Comparison of ENCODE assay signal across 10 mouse cellular contexts in the genomic region with DNA sequence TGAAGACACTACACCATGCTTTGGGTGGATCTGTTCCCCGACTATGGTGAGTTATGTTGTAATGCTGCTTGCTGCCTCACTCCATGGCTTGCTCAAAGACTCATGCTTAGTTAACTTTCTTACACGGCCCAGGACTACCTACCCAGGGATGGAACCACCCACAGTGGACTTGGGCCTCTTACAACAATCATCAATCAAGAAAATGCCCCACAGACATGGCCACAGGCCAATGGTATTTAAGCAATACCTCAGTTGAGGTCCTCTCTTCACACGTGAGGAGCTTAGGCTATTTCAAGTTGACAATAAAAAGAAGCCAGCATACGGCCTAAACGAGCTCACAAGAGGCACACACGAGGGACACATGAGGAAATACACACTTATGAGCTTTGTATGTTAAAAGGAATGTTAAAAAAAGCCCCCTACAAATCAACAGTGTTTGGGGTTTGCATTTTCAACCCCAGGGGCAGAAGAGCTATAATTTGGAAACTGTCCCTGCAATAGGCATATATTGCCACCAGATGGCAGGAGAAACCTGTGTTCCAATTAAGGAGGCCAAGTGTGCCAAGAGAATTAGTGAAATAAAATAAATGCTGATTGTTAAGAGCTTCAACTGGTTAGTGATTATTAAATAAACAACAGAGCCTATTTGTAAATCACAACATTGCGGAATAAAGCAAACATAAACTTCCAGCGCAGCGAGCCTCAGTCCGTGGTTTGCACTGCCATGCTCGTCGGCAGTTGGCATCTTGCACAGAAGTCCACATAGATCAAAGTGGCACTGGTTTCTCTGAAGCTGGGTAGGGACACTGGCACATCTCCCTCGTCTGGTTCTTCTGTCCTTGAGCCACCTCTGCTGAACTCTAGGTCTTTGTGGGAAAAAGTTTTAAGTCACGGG. TPM values are rescaled to one million over a fixed set of nuclear protein-coding genes. Genes with fewer than 3 reads are reported as not detected.
DNase-seq lines count a peak whose midpoint lies in the region; ATAC-seq and TF ChIP-seq lines count a peak whose summit lies in the region.
"Had no signal": no experiment of that assay in that cellular context is flagged by ENCODE, and none has a peak within 500 bp of the region (broad histone marks: within the 10 kb centered on the region; RNA-seq: fewer than 3 reads in every experiment).

No protein-coding gene starts in this region.

- TF ChIP-seq EP300 in liver, embryonic 14.5 days (IDR thresholded peaks at IDR 0.05; ENCODE audit: low read depth) = no peak

- no peak overlapping the region for H3K9ac ChIP-seq in liver, embryonic 14.5 days (replicated peaks)
- no peak overlapping the region for H3K9ac ChIP-seq in liver, embryonic 11.5 days (ENCODE audit: low read depth, low read length)
- no peak overlapping the region for H3K9ac ChIP-seq in hindbrain, embryonic 14.5 days
- no peak overlapping the region for H3K9ac ChIP-seq in limb, embryonic 14.5 days (ENCODE audit: low read depth, low read length, severe bottlenecking)
- H3K9ac ChIP-seq: embryonic facial prominence, embryonic 13.5 days; liver, embryonic 13.5 days had no signal

- no peaks in the 10 kb centered on the region for H3K27me3 ChIP-seq in liver, embryonic 14.5 days (ENCODE audit: control insufficient read depth, insufficient read depth, low read length)
- H3K27me3 ChIP-seq in liver, embryonic 11.5 days (replicated peaks; ENCODE audit: control insufficient read depth, insufficient read depth, low read length) = no peaks in the 10 kb centered on the region
- H3K27me3 ChIP-seq in hindbrain, embryonic 14.5 days (ENCODE audit: control insufficient read depth, insufficient read depth, low read length) = no peaks in the 10 kb centered on the region
- H3K27me3 ChIP-seq in limb, embryonic 14.5 days (ENCODE audit: control insufficient read depth, insufficient read depth, low read length) = 0 out of 2 replicates have a peak, but pooled peaks cover 3% of the 10 kb centered on the region
- H3K27me3 ChIP-seq: liver, embryonic 13.5 days had no signal

- no peak overlapping the region for H3K4me3 ChIP-seq in liver, embryonic 14.5 days (ENCODE audit: insufficient read depth in 1 of 2, low read depth in 2 of 2, low read length in 2 of 2)
- no peak overlapping the region for H3K4me3 ChIP-seq in liver, embryonic 11.5 days (ENCODE audit: low read depth, low read length)
- no peak overlapping the region for H3K4me3 ChIP-seq in hindbrain, embryonic 14.5 days (replicated peaks; ENCODE audit: low read length)
- no peak overlapping the region for H3K4me3 ChIP-seq in limb, embryonic 14.5 days (replicated peaks; ENCODE audit: low read length)
- H3K4me3 ChIP-seq: embryonic facial prominence, embryonic 13.5 days; liver, embryonic 13.5 days had no signal

- TF ChIP-seq POLR2A in limb, embryonic 14.5 days (IDR thresholded peaks at IDR 0.05; ENCODE audit: borderline replicate concordance, extremely low read depth, insufficient read depth, insufficient read length) = no peak

- no peak for DNase-seq in liver, embryonic 14.5 days (ENCODE audit: low read depth in 3 of 3, low spot score in 3 of 3)
- no peak for DNase-seq in liver, embryonic 11.5 days (ENCODE audit: low spot score)
- DNase-seq in Muller cell, postnatal 12 days (ENCODE audit: inconsistent ontology term) = peak; percentile 58
- peak; percentile 63 for DNase-seq in embryo, embryonic 10 days (ENCODE audit: low spot score)
- peak; percentile 81 for DNase-seq in hindbrain, embryonic 14.5 days (ENCODE audit: low spot score)
- peak; percentile 71 for DNase-seq in limb, embryonic 14.5 days (ENCODE audit: low spot score)
- peak; percentile 61 for DNase-seq in retina, postnatal 1 day
- no peak for DNase-seq in thymus, postnatal 36 days
- DNase-seq: liver, embryonic 13.5 days had no signal

- H3K27ac ChIP-seq in liver, embryonic 14.5 days = no peak overlapping the region
- no peak overlapping the region for H3K27ac ChIP-seq in liver, embryonic 11.5 days (ENCODE audit: low read depth, low read length)
- no peak overlapping the region for H3K27ac ChIP-seq in hindbrain, embryonic 14.5 days
- H3K27ac ChIP-seq in limb, embryonic 14.5 days (replicated peaks; ENCODE audit: low read depth, low read length) = no peak overlapping the region
- H3K27ac ChIP-seq: embryonic facial prominence, embryonic 13.5 days; liver, embryonic 13.5 days had no signal

- TF ChIP-seq CTCF in liver, embryonic 14.5 days (IDR thresholded peaks at IDR 0.05; ENCODE audit: low read depth) = peak; percentile 54

- WGBS in liver, embryonic 14.5 days (ENCODE audit: insufficient replicate concordance) = 54% methylated on average over 14 of the region's 14 CpGs
- 66% methylated on average over 14 of the region's 14 CpGs for WGBS in liver, embryonic 11.5 days
- 67% methylated on average over 14 of the region's 14 CpGs for WGBS in hindbrain, embryonic 14.5 days
- 62% methylated on average over 14 of the region's 14 CpGs for WGBS in limb, embryonic 14.5 days

- no peaks in the 10 kb centered on the region for H3K9me3 ChIP-seq in liver, embryonic 14.5 days (ENCODE audit: control insufficient read depth, low read length)
- H3K9me3 ChIP-seq in liver, embryonic 11.5 days (ENCODE audit: control insufficient read depth, low read length) = no peaks in the 10 kb centered on the region
- H3K9me3 ChIP-seq in hindbrain, embryonic 14.5 days (ENCODE audit: control insufficient read depth, low read length) = no peaks in the 10 kb centered on the region
- no peaks in the 10 kb centered on the region for H3K9me3 ChIP-seq in limb, embryonic 14.5 days (ENCODE audit: control insufficient read depth, low read length)
- H3K9me3 ChIP-seq: embryonic facial prominence, embryonic 13.5 days; liver, embryonic 13.5 days had no signal

- H3K4me1 ChIP-seq in liver, embryonic 14.5 days (replicated peaks; ENCODE audit: control insufficient read depth in 2 of 2, insufficient read depth in 2 of 2, low read length in 1 of 2) = no peaks in the 10 kb centered on the region
- H3K4me1 ChIP-seq in liver, embryonic 11.5 days (replicated peaks; ENCODE audit: control insufficient read depth, insufficient read depth, low read length) = no peaks in the 10 kb centered on the region
- peaks cover 4% of the 10 kb centered on the region; the same call in 1 of the 2 replicates for H3K4me1 ChIP-seq in hindbrain, embryonic 14.5 days (replicated peaks; ENCODE audit: control insufficient read depth, insufficient read depth, low read length)
- H3K4me1 ChIP-seq in limb, embryonic 14.5 days (ENCODE audit: control insufficient read depth, insufficient read depth, low read length) = 0 out of 2 replicates have a peak, but pooled peaks cover 8% of the 10 kb centered on the region
- H3K4me1 ChIP-seq: liver, embryonic 13.5 days had no signal

- no peaks in the 10 kb centered on the region for H3K36me3 ChIP-seq in liver, embryonic 14.5 days (replicated peaks; ENCODE audit: control insufficient read depth, insufficient read depth, low read depth)
- no peaks in the 10 kb centered on the region for H3K36me3 ChIP-seq in liver, embryonic 11.5 days (ENCODE audit: control insufficient read depth, insufficient read depth, low read length)
- no peaks in the 10 kb centered on the region for H3K36me3 ChIP-seq in hindbrain, embryonic 14.5 days (replicated peaks; ENCODE audit: control insufficient read depth, insufficient read depth)
- no peaks in the 10 kb centered on the region for H3K36me3 ChIP-seq in limb, embryonic 14.5 days (ENCODE audit: control insufficient read depth, insufficient read depth, low read length)
- H3K36me3 ChIP-seq: embryonic facial prominence, embryonic 13.5 days; liver, embryonic 13.5 days had no signal

- no peak overlapping the region for H3K4me2 ChIP-seq in liver, embryonic 14.5 days (ENCODE audit: low read depth)
- H3K4me2 ChIP-seq in liver, embryonic 11.5 days = no peak overlapping the region
- H3K4me2 ChIP-seq in hindbrain, embryonic 14.5 days (replicated peaks) = no peak overlapping the region
- H3K4me2 ChIP-seq in limb, embryonic 14.5 days (replicated peaks; ENCODE audit: low read depth, low read length, severe bottlenecking) = no peak overlapping the region
- H3K4me2 ChIP-seq: embryonic facial prominence, embryonic 13.5 days; liver, embryonic 13.5 days had no signal

- no peak for ATAC-seq in liver, embryonic 14.5 days (ENCODE audit: insufficient read depth)
- no peak for ATAC-seq in liver, embryonic 11.5 days (replicated peaks; ENCODE audit: low FRiP score)
- no peak; the same call in 1 of the 2 replicates for ATAC-seq in hindbrain, embryonic 14.5 days (ENCODE audit: low FRiP score)
- no peak for ATAC-seq in limb, embryonic 14.5 days (ENCODE audit: low FRiP score, low read depth)

RNA-seq across cellular contexts. Expression of a gene that starts 58.8 kb away (rescaled TPM):
- 1.5 and 2.1 TPM in 2 replicates for polyA plus RNA-seq in liver, embryonic 14.5 days (2012; rRNA removed)
- 3.8 TPM in 2 replicates for polyA plus RNA-seq in liver, embryonic 14.5 days (2014; fragmentation: Nextera tagmentation; extraction: Ambion mirVana)
- polyA plus RNA-seq in liver, embryonic 11.5 days (2014; fragmentation: Nextera tagmentation; extraction: Ambion mirVana) = 4.5 and 5.1 TPM in 2 replicates
- polyA plus RNA-seq in hindbrain, embryonic 14.5 days (2014; fragmentation: Nextera tagmentation; extraction: Ambion mirVana) = 6.3 and 8.7 TPM in 2 replicates
- polyA plus RNA-seq in limb, embryonic 14.5 days (2012; rRNA removed) = 7.1 and 8.0 TPM in 2 replicates
- polyA plus RNA-seq in limb, embryonic 14.5 days (2014; fragmentation: Nextera tagmentation; extraction: Ambion mirVana) = 11.0 and 12.6 TPM in 2 replicates

Comparison
In these comparisons a context has a peak if more than half of its experiments do, and no peak if none do; other contexts are left out.
1. DNase-seq: peak in Muller cell, postnatal 12 days (single experiment), embryo, embryonic 10 days (single experiment), hindbrain, embryonic 14.5 days (single experiment), limb, embryonic 14.5 days (single experiment) and retina, postnatal 1 day (single experiment); none in liver, embryonic 14.5 days (0 of 3), liver, embryonic 11.5 days (single experiment) and thymus, postnatal 36 days (0 of 2).